Mouse (Mus musculus) midbrain, embryonic 16.5 days (tissue): ENCODE data around the gene Ebf4. TPM values are rescaled to one million over a fixed set of nuclear protein-coding genes. Genes with fewer than 3 reads are reported as not detected.

Experiments used
- ATAC-seq: fragments of 200-750 bp; cut with Nextera tagmentation; 2 replicates; pipeline ENCODE4 v1.8.0; 2017; ENCODE audit warnings: moderate TSS enrichment
- H3K27ac ChIP-seq: fragments of 300-500 bp; sonication (generic); 2 replicates; pipeline ENCODE4 v1.5.1; 2014; ENCODE audit warnings: mild to moderate bottlenecking, low read length, mixed read lengths
- H3K27me3 ChIP-seq: fragments of 300-500 bp; sonication (generic); 2 replicates; pipeline ENCODE4 v1.6.1; 2014; ENCODE audit warnings: low read depth, low read length, mixed read lengths; ENCODE audit not compliant: control insufficient read depth, insufficient read depth
- H3K36me3 ChIP-seq: fragments of 300-500 bp; sonication (generic); 2 replicates; pipeline ENCODE4 v1.6.1; 2014; ENCODE audit warnings: mild to moderate bottlenecking, low read length, moderate library complexity, mixed read lengths; ENCODE audit not compliant: control insufficient read depth, insufficient read depth
- H3K4me1 ChIP-seq: fragments of 300-500 bp; sonication (generic); 2 replicates; pipeline ENCODE4 v1.6.1; 2014; ENCODE audit warnings: mild to moderate bottlenecking, low read length, mixed read lengths; ENCODE audit not compliant: control insufficient read depth, insufficient read depth
- H3K4me2 ChIP-seq: fragments of 300-500 bp; sonication (generic); 2 replicates; pipeline ENCODE4 v1.6.1; 2014; ENCODE audit warnings: mild to moderate bottlenecking, low read length, mixed read lengths
- H3K4me3 ChIP-seq: fragments of 300-500 bp; sonication (generic); 2 replicates; pipeline ENCODE4 v1.5.1; 2014; ENCODE audit warnings: low read depth, mild to moderate bottlenecking, low read length, moderate library complexity, mixed read lengths
- H3K9ac ChIP-seq: fragments of 300-500 bp; sonication (generic); 2 replicates; pipeline ENCODE4 v1.6.1; 2014; ENCODE audit warnings: low read depth, low read length, mixed read lengths
- H3K9me3 ChIP-seq: fragments of 300-500 bp; sonication (generic); replicated peaks from 2 replicates; pipeline ENCODE4 v1.6.1; 2014; ENCODE audit warnings: mild to moderate bottlenecking, low read length, mixed read lengths; ENCODE audit not compliant: control insufficient read depth, poor library complexity, severe bottlenecking
- WGBS: fragments of 180-500 bp; shearing (Covaris S2); extraction: QIAGEN DNeasy Blood & Tissue Kit; methylation state at CpG from one replicate; pipeline ENCODE4 v1.1.7; 2014; 5-methylcytosine and 5-hydroxymethylcytosine counted together
- polyA plus RNA-seq: library from polyadenylated mRNA; unstranded; fragments of >200 nt; fragmentation: Nextera tagmentation; extraction: Ambion mirVana; gene quantifications from 2 replicates; pipeline ENCODE4 v1.2.1, GENCODE M21; 2015

Ebf4 gene
- polyA plus RNA-seq, 1 experiment from 2014 or later, result 4.6 TPM

DNA sequence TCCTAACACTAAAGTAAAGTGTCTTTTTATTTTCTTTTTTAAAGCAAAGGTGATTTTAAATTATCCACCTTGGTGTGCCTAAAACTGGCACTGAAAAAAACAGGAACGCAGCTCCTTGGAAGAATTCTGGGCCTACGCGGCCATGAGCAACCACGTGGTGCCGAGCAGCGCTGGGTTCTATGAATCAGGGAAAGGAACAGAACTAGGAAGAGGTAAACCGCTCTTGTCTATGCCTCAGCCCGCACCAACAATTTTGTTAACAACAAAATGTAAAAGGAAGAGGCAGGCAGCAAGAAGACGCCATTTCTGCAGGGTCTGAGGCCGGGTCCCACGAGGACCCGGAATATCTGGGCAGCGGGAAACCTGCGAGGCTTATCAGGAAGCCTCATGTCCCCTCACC is 21.2 kb upstream of the Ebf4 start:
- Histone ChIP-seq H3K4me1 (peaks cover 27% of the 10 kb centered on the region), H3K4me3 (peak overlapping the region; percentile 83), H3K9me3 (no peaks in the 10 kb centered on the region), H3K27me3 (no peaks in the 10 kb centered on the region), H3K27ac (peak overlapping the region; percentile 91), H3K36me3 (peaks cover 29% of the 10 kb centered on the region), H3K4me2 (peak overlapping the region; percentile 82), H3K9ac (peak overlapping the region; percentile 91)
- peak; percentile 47; the same call in 1 of the 2 replicates for ATAC-seq
- WGBS, result 0% methylated on average over 14 of the region's 14 CpGs

DNA sequence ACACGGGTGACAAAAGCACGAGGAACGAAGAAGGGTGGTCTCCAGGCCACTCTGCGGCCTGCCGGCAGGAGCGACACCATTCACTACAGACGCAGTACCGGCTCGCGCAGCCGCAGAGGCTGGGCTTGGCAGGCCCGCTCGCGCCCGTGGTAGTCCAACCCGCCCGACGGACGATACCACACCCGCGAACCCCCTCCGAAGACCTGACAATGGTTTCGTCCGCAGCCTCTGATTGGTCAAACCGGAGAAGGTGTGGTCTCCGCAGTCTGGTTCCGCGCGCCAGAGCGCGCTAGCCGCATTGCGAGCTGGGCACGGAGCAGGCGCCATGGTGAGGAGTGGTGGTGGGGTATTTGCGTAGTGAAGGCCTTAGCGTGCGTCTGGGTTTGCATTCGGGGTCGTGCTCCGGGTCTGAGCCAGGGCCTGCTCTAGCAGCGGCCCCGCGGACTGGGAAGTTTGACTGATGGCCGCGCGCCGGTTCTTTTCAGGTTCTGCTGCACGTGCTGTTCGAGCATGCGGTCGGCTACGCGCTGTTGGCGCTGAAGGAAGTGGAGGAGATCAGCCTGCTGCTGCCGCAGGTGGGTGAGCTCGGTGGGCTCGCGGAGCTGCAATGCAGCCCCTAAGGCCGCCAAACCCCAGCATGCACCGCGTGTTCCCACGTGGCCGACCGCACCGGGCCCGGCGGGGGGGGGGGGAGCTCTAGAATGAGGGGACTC is 20.7 kb upstream of the Ebf4 start, which contains the start of gene Nop56:
TSS of gene Nop56 (plus strand) at position 282 of the 713 bp plus-strand sequence.
- Histone ChIP-seq H3K4me3 (peak within 1 kb of the TSS; percentile 83), H3K9ac (peak within 1 kb of the TSS; percentile 91), H3K9me3 (no peaks in the 10 kb centered on the region), H3K27ac (peak within 1 kb of the TSS; percentile 91), H3K4me2 (peak within 1 kb of the TSS; percentile 82), H3K27me3 (no peaks in the 10 kb centered on the region), H3K4me1 (peaks cover 27% of the 10 kb centered on the region), H3K36me3 (peaks cover 29% of the 10 kb centered on the region)
- ATAC-seq, result peak; percentile 97
- WGBS, result under 1% methylated on average over 68 of the region's 68 CpGs

DNA sequence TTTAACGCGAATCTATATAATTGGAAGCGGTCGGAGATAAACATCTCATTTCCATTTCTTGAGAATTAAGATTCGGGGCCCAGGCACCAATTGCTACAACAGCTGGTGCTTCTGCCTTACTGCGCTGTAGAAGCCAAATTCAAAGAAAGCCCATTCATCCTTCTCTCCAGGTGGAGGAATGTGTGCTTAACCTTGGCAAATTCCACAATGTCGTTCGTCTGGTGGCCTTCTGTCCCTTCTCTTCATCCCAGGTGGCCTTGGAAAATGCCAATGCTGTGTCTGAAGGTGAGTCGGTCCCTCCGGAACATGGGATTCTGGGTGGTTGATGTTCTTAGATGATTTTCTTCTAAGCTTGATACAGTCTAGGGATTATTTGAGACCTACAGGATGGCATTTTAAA is 20.1 kb upstream of the Ebf4 start:
- peak; percentile 0; the same call in 1 of the 2 replicates for ATAC-seq
- peak overlapping the region; percentile 72 for H3K4me2 ChIP-seq
- no peaks in the 10 kb centered on the region for H3K9me3 ChIP-seq
- H3K9ac ChIP-seq, result peak overlapping the region; percentile 86
- peak overlapping the region; percentile 83 for H3K4me3 ChIP-seq
- no peaks in the 10 kb centered on the region for H3K27me3 ChIP-seq
- H3K4me1 ChIP-seq, result peaks cover 27% of the 10 kb centered on the region
- H3K36me3 ChIP-seq, result peaks cover 34% of the 10 kb centered on the region
- WGBS, result under 1% methylated on average over 10 of the region's 10 CpGs
- H3K27ac ChIP-seq, result peak overlapping the region; percentile 91

DNA sequence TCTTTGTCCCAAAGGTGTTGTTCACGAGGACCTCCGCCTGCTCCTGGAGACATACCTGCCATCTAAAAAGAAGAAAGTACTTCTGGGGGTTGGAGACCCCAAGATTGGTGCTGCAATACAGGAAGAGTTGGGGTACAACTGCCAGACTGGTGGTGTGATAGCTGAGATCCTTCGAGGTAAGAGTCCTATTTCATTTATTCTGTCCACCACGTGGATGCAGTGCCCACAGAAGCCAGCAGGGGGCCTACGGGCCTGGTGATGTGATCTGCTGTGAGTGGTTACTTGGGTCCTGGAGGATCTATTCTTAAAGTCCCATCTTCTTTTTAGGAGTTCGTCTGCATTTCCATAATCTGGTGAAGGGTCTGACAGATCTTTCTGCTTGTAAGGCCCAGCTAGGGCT is 19.3 kb upstream of the Ebf4 start:
- Histone ChIP-seq H3K9ac (0 out of 2 replicates have a peak overlapping the region, but pooled peaks have one; percentile 46), H3K36me3 (peaks cover 39% of the 10 kb centered on the region)
- ATAC-seq, result no peak

DNA sequence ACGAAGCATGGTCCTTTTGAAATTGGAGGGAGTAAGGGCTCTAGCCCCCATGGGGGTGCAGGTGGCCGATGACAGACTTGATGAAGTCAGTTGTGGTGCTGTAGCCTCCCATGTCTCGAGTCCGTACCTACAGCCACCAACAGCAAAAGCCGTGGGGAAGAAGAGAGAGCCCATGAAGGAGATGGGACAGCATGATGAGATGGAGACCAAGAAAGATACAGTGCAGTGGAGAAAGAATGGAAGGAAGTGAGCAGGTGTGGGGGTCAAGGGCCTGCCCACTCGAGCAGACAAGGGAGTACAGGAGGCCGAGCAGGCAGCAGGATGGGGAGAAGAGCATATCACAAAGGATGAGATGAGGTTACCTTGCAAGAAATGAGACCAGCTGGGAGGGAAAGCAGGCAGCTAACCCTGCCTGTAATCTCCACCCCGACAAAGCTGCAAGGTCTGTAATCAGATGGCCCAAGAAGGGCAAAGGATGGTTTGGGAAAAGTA is 15.3 kb upstream of the Ebf4 start:
- Histone ChIP-seq H3K36me3 (peaks cover 44% of the 10 kb centered on the region), H3K9ac (no peak overlapping the region), H3K4me2 (no peak overlapping the region), H3K27me3 (no peaks in the 10 kb centered on the region), H3K27ac (no peak overlapping the region), H3K4me3 (no peak overlapping the region), H3K9me3 (no peaks in the 10 kb centered on the region), H3K4me1 (peaks cover 25% of the 10 kb centered on the region)
- WGBS, result 41% methylated on average over 8 of the region's 8 CpGs
- ATAC-seq, result no peak

More for the DNA sequence above, 19.3 kb upstream of the Ebf4 start:
- Histone ChIP-seq H3K9me3 (no peaks in the 10 kb centered on the region), H3K27ac (no peak overlapping the region), H3K4me1 (peaks cover 27% of the 10 kb centered on the region), H3K27me3 (no peaks in the 10 kb centered on the region), H3K4me3 (peak overlapping the region; percentile 83), H3K4me2 (peak overlapping the region; percentile 72)
- WGBS, result 46% methylated on average over 6 of the region's 6 CpGs

DNA sequence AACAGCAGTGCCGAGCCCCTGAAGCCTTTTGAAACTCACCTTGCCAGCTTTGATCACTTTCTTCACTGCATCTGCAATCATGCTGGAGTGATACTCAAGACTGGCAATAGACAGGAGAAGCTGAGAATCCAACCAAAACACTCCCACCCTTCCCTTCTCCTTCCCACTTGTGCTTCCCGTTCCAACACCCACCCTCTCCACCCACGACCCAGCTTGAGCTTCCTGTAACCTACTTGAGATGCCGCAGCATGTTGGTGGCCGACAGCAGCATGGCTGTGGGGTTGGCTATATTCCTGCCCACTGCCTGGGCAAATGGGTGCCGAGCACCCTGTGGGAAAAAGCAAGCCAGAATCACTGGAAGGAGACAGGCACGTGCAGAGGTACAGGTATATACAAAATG is 14.7 kb upstream of the Ebf4 start:
- no peaks in the 10 kb centered on the region for H3K9me3 ChIP-seq
- H3K27me3 ChIP-seq, result no peaks in the 10 kb centered on the region
- 64% methylated on average over 7 of the region's 7 CpGs for WGBS
- no peak overlapping the region for H3K9ac ChIP-seq
- no peak overlapping the region for H3K4me2 ChIP-seq
- ATAC-seq, result no peak
- peaks cover 44% of the 10 kb centered on the region for H3K36me3 ChIP-seq
- H3K4me3 ChIP-seq, result no peak overlapping the region
- H3K4me1 ChIP-seq, result peaks cover 21% of the 10 kb centered on the region
- H3K27ac ChIP-seq, result no peak overlapping the region

DNA sequence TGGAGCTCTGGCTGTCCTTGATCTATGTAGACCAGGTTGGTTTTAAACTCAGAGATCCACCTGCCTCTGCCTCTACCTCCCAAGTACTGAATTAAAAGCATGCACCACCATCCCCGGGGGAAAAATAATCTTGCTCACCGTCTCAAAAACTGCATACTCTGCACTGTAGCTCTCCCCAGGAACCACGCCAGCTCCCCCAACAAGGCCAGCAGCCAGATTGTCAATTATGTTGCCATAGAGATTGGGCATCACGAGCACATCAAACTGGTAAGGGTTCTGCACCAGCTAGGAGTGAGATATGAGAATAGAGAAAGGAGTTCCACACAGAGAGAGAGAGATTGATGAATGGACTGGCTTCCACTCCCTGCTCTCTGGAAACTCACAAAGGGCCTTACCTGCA is 14.2 kb upstream of the Ebf4 start:
- peaks cover 15% of the 10 kb centered on the region for H3K4me1 ChIP-seq
- H3K4me2 ChIP-seq, result no peak overlapping the region
- H3K4me3 ChIP-seq, result no peak overlapping the region
- peaks cover 39% of the 10 kb centered on the region for H3K36me3 ChIP-seq
- H3K9me3 ChIP-seq, result no peaks in the 10 kb centered on the region
- 81% methylated on average over 4 of the region's 4 CpGs for WGBS
- H3K9ac ChIP-seq, result no peak overlapping the region
- H3K27me3 ChIP-seq, result no peaks in the 10 kb centered on the region
- no peak overlapping the region for H3K27ac ChIP-seq
- ATAC-seq, result no peak

DNA sequence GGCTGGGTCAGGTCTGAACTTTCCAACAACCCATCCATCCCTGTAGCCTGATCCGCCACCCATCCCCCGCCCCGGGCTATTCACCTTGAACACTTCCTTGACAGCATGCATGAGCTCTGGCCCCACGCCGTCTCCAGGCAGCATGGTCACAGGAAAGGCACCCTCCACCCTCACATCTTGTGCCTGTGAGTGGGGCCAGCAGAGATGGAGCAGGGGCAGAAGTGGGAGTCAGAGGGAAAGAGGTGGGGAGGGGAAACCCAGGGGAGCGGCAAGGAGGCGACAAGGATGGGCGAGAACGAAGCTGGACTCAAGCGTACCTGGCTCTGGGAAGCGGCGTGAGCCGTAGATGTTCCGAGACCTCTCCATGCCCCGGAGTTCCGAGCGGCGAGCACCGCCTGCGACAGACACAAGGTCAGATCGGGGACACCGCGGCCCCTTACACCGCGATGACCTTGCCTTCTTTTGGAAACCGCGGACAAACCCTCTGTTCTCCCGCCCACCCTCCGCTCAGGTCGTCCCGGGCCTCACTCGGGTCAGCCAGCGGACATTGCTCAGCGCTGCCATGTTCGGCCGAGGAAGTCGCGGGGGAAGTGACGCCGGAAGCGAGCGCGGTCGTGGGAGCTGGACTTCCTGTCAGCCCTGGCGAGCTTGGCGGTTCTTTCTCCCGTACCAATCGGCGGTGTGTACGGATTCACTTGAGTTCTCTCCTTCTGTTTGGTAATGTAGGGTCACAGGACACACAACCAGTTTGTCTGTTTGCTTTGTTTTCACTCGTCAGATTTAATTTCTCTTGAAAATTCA is 10.9 kb upstream of the Ebf4 start, which contains the start of gene Idh3b:
TSS of gene Idh3b (minus strand) at position 694 of the 801 bp plus-strand sequence.
- Histone ChIP-seq H3K4me1 (peaks cover 7% of the 10 kb centered on the region), H3K36me3 (peaks cover 15% of the 10 kb centered on the region), H3K9me3 (no peaks in the 10 kb centered on the region), H3K4me2 (peak within 1 kb of the TSS; percentile 99), H3K4me3 (peak within 1 kb of the TSS; percentile 94), H3K27me3 (no peaks in the 10 kb centered on the region), H3K27ac (peak within 1 kb of the TSS; percentile 74), H3K9ac (peak within 1 kb of the TSS; percentile 86)
- under 1% methylated on average over 51 of the region's 51 CpGs for WGBS
- ATAC-seq, result peak; percentile 94
